Mouse (Mus musculus): ENCODE results near the gene Cog2.

The Cog2 gene

GRCm38 (mm10) chr8:124520249-124521080 is at the start of gene Cog2:
TSS of gene Cog2 (plus strand) at chr8:124520767.
- in situ Hi-C loops (cut with MboI, MseI), result no loop called here

GRCm38 (mm10) chr8:124475690-124476089 is 44.9 kb upstream of the Cog2 start:
- in situ Hi-C loops (cut with MboI, MseI), result no loop called here

DNA sequence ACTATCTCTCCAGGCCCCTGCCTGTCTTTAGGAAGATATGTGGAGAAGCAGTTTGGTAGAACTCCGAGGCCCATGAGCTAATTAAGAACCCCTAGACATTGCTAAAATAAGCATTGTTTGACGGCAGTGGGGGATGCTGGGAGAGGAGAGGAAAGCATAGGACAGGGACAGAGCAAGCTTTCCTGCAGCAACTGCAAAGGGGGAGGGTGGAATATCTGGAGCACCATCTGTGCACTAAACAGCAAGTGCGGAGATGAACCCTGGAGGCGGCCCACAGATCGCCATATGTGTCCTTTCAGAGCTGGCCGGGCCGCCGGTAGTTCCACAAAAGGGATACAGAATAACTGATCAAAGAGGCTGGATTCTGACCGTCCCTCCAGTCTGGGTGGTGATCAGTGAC is 43.9 kb upstream of the Cog2 start:
- in situ Hi-C loops (cut with MboI, MseI), result no loop called here

- in situ Hi-C loops (cut with MboI, MseI), result no loop called here
These were observed 41.3 kb upstream of the Cog2 start for GRCm38 (mm10) chr8:124479251-124479650.

DNA sequence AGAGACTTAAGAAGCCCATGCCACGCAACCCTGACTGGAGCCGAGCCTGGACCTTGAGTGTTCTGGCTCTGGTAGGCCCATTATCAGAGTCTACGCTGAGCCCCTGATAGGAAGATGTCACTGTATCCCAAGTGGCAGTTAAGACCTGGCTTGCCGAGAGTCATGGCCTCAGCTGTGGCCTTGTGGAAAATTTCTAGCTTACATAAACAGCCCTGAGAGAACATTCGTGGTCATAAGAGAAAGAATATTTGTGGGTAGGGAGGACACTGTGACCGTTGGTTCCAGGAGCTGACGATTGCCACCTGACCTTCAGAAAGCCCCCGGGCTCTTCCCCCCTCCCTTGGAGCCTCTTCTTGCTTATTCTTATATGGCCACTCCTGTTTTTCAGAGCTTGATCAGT is 40.2 kb upstream of the Cog2 start:
- in situ Hi-C loops (cut with MboI, MseI), result no loop called here

DNA sequence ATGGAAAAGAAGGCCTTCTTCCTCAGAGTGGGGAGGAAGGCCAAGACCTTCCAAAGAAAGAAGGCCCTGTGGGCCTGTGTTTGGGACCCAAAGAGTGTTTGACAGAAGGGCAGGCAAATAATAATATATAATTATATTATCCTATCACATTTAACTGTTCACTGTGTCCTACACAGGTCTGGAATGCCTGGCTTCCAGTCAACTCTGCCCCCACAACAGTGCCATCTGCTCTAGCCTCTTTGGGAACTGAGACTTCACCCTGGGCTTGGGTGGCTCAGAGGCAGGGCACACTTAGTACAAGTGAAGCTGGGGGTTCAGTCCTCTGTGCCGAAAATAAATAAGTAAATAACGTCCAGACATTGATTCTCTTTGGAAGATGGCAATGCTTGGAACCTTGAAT is 37.8 kb upstream of the Cog2 start:
- in situ Hi-C loops (cut with MboI, MseI), result no loop called here

GRCm38 (mm10) chr8:124483356-124484115 is 37.0 kb upstream of the Cog2 start:
- in situ Hi-C loops (cut with MboI, MseI), result no loop called here

DNA sequence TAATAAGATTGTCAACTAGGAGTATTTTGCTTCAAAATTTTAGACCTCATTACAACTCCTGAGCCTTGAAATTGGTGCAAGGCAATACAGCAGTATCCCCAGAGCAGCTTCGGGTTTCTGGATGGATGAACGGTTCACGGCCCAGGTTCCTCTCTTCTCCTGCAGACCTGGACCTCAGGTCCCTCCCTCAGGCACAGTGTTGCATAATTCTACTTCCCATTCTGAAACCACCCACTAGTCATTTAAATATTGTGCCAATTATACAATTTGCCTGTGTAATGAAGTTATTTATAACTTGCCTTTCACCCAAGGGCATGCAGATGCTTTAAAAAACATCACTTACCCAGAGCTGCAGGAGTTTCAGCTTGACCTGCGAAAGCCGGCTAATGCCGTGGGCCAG is 31.3 kb upstream of the Cog2 start:
- in situ Hi-C loops (cut with MboI, MseI), result no loop called here

DNA sequence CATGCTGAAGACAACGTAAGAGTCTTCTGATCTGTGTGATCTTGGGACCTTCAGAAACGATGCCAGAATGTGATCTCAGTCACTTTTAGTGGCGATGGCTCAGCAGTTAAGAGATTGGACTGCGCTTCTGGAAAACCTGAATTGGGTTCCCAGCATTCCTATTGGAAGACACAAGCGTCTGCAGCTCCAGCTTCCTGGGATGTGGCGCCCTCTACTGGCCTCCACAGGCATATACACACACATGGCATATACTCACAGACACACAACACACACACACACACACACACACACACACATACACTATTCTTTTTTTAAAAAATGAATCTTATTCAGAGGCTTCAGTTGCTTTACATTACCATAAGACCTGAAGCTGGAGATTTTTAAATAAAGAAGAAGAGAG is 30.8 kb upstream of the Cog2 start:
- in situ Hi-C loops (cut with MboI, MseI), result no loop called here

- in situ Hi-C loops (cut with MboI, MseI), result no loop called here
These were observed 26.2 kb upstream of the Cog2 start for GRCm38 (mm10) chr8:124494397-124494796.

- in situ Hi-C loops (cut with MboI, MseI), result no loop called here
These were observed 25.6 kb upstream of the Cog2 start for GRCm38 (mm10) chr8:124494955-124495354.

- in situ Hi-C loops (cut with MboI, MseI), result no loop called here
These were observed 24.9 kb upstream of the Cog2 start for GRCm38 (mm10) chr8:124495676-124496075.

GRCm38 (mm10) chr8:124496266-124496665 is 24.3 kb upstream of the Cog2 start:
- in situ Hi-C loops (cut with MboI, MseI), result no loop called here

DNA sequence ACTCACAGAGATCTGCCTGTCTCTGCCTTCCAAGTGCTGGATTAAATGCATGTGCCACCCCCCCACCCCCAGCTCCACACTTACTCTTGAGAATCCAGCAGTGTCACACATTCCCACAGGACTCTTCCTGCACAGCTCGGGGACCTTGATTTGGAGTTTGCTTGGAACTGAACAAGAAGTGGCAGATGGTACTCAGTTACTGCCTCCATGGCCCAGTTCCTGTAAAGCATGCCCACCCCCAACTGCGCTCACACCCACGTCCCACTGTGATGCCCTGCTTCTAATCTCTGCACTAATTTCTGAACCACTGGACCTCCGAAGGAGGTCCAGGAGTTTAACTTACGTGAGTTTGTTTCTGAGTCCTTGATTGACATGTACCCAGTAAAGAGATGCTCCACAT is 23.7 kb upstream of the Cog2 start:
- in situ Hi-C loops (cut with MboI, MseI), result no loop called here

- in situ Hi-C loops (cut with MboI, MseI), result no loop called here
These were observed 22.2 kb upstream of the Cog2 start for GRCm38 (mm10) chr8:124498398-124498797.

DNA sequence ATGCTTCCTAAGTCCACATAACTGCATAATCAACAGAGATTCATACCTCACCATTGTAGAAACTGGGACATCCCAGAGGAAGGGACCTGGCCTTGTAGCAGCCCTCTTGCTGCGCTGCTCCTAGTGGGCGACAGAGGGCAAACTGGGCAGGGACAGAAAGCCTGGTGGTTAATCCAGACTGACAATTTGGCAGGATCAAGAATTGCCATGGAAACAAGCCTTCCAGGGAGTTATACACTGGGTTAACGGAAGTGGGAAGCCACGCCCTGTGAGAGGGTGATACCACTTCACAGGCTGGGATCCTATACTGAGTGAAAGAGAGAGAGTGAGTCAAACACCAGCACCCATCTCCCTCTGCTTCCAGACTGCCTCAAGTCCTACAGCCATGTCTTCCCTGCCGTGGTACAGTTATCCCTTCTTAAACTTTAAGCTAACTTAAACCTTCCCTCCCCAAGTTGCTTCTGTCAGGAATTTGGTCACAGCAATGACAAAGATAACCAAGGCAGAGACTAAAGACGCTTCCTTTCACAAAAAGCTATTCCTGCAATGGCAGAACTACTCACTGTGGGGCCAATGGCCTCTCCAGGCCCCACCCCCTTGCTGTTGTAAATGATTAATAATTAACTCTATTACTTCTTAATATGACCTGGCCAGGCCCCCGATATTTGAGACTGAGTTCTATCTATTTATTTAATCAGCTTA is 21.2 kb upstream of the Cog2 start:
- in situ Hi-C loops (cut with MboI, MseI), result no loop called here

GRCm38 (mm10) chr8:124499938-124500239 is 20.7 kb upstream of the Cog2 start:
- in situ Hi-C loops (cut with MboI, MseI), result no loop called here

DNA sequence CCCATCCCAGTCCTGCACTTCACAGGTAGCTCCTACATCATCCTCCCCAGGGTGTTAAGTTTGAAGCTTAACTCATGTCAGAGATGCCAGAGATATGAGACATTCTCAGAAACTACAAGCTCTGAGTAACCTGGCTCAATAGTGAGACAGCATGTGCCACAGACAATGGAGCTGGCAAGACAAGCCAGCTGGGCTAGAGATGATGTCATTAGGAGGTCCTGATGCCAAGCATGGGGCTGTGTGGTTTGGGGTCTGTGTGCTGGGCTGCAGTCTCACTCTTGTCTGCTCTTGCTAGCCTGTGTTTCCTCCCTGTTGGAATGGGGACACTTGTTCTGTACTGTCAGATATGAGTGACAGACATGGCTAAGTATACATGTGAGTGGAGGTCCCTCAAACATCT is 14.9 kb upstream of the Cog2 start:
- in situ Hi-C loops (cut with MboI, MseI), result no loop called here

DNA sequence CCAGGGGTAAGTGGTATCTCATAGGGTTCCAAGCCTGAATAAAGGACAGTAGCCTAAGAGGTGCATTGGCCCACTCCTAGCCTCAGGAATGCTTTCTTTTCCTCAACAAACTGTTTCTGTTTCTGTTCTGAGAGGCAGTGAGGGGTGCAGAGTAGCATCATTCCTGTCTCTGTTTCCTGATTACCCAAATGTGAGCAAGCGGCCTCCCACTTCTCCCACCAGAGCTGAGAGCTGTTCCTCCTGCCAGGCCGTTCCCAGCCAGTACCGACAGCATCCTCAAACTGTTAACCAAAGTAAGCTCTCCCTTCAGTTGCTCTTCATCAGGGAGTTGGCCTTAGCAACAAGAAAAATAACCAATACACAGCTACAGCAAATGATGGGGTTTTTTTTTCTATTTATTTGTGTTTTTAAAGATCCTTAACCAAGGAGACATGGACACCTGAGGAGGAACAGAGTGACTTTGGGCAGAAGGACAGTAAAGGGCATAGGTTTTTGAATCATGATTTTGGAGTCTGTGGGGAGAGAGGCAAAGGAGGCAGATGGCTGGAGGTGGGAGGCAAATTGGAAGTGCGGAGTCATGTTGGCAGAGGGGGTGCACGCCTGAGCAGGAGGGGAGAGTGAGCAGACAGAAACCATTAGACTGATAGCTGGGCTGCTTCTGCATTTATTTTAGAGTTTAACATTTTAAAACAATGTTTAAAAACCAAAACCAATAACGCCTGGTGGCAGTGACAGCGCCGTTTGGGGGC is 12.8 kb upstream of the Cog2 start:
- in situ Hi-C loops (cut with MboI, MseI), result no loop called here

DNA sequence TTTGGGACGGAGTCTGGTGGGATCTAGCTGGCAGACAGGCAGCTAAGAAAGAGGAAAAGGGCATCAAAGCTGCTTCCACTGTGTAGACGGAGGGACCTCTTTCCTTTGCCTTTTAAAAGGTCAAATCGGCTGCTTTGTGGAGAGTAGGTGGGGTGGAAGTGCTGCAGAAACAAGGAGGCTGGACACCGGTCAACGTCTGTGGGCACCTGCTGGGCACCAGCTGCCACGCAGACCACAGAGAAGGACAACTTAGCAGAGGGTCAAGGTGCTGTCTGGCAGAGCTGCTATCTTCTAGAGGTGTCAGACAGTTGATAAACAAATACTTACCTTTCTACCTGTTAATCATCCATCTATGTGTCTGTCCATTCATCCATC is 12.3 kb upstream of the Cog2 start:
- in situ Hi-C loops (cut with MboI, MseI), result no loop called here

DNA sequence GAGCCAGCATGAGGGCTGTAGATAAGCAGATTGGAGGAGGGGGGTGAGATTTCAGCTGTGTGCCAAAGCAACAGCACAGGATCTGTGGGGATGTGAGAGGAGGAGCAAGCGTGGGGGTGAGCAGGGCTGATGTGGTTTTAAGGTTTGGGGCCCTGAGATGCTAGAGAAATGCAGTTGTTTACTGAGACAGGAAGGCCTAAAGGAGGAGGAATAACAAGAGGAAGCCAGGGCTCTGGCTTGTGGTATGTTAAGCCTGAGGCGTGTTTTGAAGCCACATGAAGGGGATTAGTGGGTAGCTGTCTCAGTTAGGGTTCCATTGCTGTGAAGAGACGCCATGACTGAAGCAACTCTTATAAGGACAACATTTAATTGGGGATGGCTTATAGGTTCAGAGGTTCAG is 11.4 kb upstream of the Cog2 start:
- in situ Hi-C loops (cut with MboI, MseI), result no loop called here

DNA sequence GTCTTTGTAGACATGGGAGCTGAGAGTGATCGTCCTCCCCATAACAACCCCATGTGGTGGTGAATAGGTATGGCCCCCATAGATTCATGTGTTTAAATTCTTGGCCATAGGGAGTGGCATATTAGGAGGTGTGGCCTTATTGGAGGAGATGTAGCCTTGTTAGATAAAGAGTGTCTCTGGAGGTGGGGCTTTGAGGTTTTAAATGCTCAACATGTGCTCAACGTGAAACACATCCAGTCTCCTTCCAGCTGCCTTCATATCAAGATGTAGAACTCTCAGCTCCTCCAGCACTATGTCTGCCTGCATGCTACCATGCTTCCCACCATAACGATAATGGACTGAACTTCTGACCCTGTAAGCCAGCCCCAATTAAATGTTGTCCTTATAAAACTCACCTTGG is 4.5 kb upstream of the Cog2 start:
- in situ Hi-C loops (cut with MboI, MseI), result no loop called here
